Mouse (Mus musculus) forebrain, embryonic 10.5 days (tissue): ENCODE data around the gene Ifnk. TPM values are rescaled to one million over a fixed set of nuclear protein-coding genes. Genes with fewer than 3 reads are reported as not detected.

Experiments used
- DNase-seq: peaks from one replicate; pipeline ENCODE4 v3.0.0-alpha.2; 2017; ENCODE audit warnings: low spot score; ENCODE audit errors: extremely low spot score
- H3K27ac ChIP-seq: fragments of 300-500 bp; sonication (generic); 2 replicates; pipeline ENCODE4 v1.5.1; 2016; ENCODE audit warnings: mild to moderate bottlenecking
- H3K27me3 ChIP-seq: fragments of 300-500 bp; sonication (generic); 2 replicates; pipeline ENCODE4 v1.6.1; 2016; ENCODE audit warnings: mild to moderate bottlenecking; ENCODE audit not compliant: poor library complexity, severe bottlenecking
- H3K36me3 ChIP-seq: fragments of 300-500 bp; sonication (generic); replicated peaks from 2 replicates; pipeline ENCODE4 v1.6.1; 2016; ENCODE audit warnings: mild to moderate bottlenecking, moderate library complexity
- H3K4me1 ChIP-seq: fragments of 300-500 bp; sonication (generic); 2 replicates; pipeline ENCODE4 v1.6.1; 2016
- H3K4me3 ChIP-seq: fragments of 300-500 bp; sonication (generic); 2 replicates; pipeline ENCODE4 v1.5.1; 2016; ENCODE audit warnings: mild to moderate bottlenecking, moderate library complexity
- H3K9me3 ChIP-seq: fragments of 300-500 bp; sonication (generic); 2 replicates; pipeline ENCODE4 v1.6.1; 2016; ENCODE audit warnings: mild to moderate bottlenecking, moderate library complexity
- WGBS: fragments of 180-500 bp; shearing (Covaris S2); methylation state at CpG from one replicate; pipeline ENCODE4 v1.1.7; 2016; 5-methylcytosine and 5-hydroxymethylcytosine counted together
- polyA plus RNA-seq: library from polyadenylated mRNA; unstranded; fragments of >200 nt; fragmentation: Nextera tagmentation; extraction: Ambion mirVana; gene quantifications from 2 replicates; pipeline ENCODE4 v1.2.1, GENCODE M21; 2016

The Ifnk gene
- polyA plus RNA-seq, 1 experiment from 2014 or later = 0.67 TPM

- Histone ChIP-seq H3K4me1 (peaks cover 93% of the 10 kb centered on the region), H3K27ac (peak overlapping the region; percentile 80), H3K9me3 (no peaks in the 10 kb centered on the region), H3K27me3 (peaks cover 12% of the 10 kb centered on the region), H3K4me3 (peak overlapping the region; percentile 26; the same call in 1 of the 2 replicates), H3K36me3 (no peaks in the 10 kb centered on the region)
- no peak for DNase-seq
- 87% methylated on average over 11 of the region's 11 CpGs for WGBS
These were observed 27.8 kb upstream of the Ifnk start for GRCm38 (mm10) chr4:35124027-35124426.

DNA sequence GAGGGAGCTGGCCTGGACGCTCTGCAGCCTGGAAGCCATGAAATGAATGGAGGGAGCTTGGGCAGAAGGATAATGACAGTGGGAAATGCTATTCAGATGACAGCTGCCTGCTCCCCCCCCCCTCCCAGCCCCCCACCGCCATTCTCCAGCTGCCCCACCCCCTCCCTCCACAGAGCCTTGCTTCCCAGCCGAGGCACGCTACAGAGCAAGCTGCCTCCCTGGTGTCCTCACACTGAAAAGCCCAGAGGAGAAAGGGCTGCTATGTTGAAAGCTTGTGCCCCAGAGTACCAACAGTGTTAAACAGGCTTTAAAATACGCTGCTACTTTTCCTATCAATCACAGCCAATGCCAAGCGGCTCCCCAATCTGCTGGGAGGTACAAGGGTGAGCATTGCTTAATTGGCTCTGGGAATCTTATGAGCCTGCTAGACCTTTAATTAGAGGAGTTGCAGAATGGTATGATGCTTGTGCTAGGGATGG, 26.5 kb upstream of the Ifnk start:
- Histone ChIP-seq H3K4me3 (peak overlapping the region; percentile 26), H3K27me3 (peaks cover 7% of the 10 kb centered on the region; the same call in 1 of the 2 replicates), H3K9me3 (no peaks in the 10 kb centered on the region), H3K36me3 (no peaks in the 10 kb centered on the region), H3K27ac (peak overlapping the region; percentile 80), H3K4me1 (peaks cover 84% of the 10 kb centered on the region)
- 1% methylated on average over 6 of the region's 6 CpGs for WGBS
- DNase-seq = peak; percentile 77

- Histone ChIP-seq H3K27me3 (peaks cover 4% of the 10 kb centered on the region; the same call in 1 of the 2 replicates), H3K36me3 (peaks cover 1% of the 10 kb centered on the region; the same call in 1 of the 2 replicates), H3K27ac (peak overlapping the region; percentile 80; the same call in 1 of the 2 replicates), H3K4me1 (peaks cover 70% of the 10 kb centered on the region), H3K9me3 (0 out of 2 replicates have a peak, but pooled peaks cover 6% of the 10 kb centered on the region), H3K4me3 (no peak overlapping the region)
- 58% methylated on average over 9 of the region's 9 CpGs for WGBS
- DNase-seq = no peak
These were observed 25.1 kb upstream of the Ifnk start for GRCm38 (mm10) chr4:35126776-35127175.

DNA sequence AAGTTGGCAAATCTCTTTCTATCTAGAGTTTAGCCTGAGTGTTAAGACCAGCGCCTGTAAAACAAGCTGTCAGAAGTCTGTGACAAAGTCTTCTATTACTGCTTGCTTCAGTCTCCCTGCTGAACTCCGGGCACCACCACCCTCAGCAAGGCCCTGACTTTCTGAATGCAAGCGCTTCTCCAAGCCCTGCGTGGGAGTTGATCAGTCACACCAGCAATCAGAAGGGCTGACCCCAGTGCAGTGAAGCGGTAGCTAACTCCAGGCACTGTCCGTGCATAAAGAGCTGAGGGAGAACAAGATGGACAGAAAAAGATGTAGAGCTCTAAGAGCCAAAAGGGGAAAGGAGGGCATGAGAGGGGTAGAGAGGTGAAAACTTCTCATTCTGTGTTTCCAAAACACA, 24.1 kb upstream of the Ifnk start:
- peaks cover 5% of the 10 kb centered on the region; the same call in 1 of the 2 replicates for H3K36me3 ChIP-seq
- H3K27me3 ChIP-seq = no peaks in the 10 kb centered on the region
- DNase-seq = no peak
- peak overlapping the region; percentile 62; the same call in 1 of the 2 replicates for H3K27ac ChIP-seq
- peaks cover 60% of the 10 kb centered on the region for H3K4me1 ChIP-seq
- H3K9me3 ChIP-seq = 0 out of 2 replicates have a peak, but pooled peaks cover 10% of the 10 kb centered on the region
- no peak overlapping the region for H3K4me3 ChIP-seq
- 67% methylated on average over 6 of the region's 6 CpGs for WGBS

GRCm38 (mm10) chr4:35130411-35130948, 21.4 kb upstream of the Ifnk start:
- Histone ChIP-seq H3K36me3 (peaks cover 7% of the 10 kb centered on the region; the same call in 1 of the 2 replicates), H3K9me3 (0 out of 2 replicates have a peak, but pooled peaks cover 10% of the 10 kb centered on the region), H3K4me1 (peaks cover 36% of the 10 kb centered on the region), H3K27ac (no peak overlapping the region), H3K4me3 (no peak overlapping the region), H3K27me3 (no peaks in the 10 kb centered on the region)
- 85% methylated on average over 6 of the region's 6 CpGs for WGBS
- DNase-seq = no peak

GRCm38 (mm10) chr4:35131592-35131991, 20.3 kb upstream of the Ifnk start:
- Histone ChIP-seq H3K27ac (no peak overlapping the region), H3K4me1 (peaks cover 36% of the 10 kb centered on the region), H3K27me3 (no peaks in the 10 kb centered on the region), H3K9me3 (0 out of 2 replicates have a peak, but pooled peaks cover 10% of the 10 kb centered on the region), H3K36me3 (peaks cover 7% of the 10 kb centered on the region; the same call in 1 of the 2 replicates), H3K4me3 (no peak overlapping the region)
- 76% methylated on average over 4 of the region's 4 CpGs for WGBS
- no peak for DNase-seq

DNA sequence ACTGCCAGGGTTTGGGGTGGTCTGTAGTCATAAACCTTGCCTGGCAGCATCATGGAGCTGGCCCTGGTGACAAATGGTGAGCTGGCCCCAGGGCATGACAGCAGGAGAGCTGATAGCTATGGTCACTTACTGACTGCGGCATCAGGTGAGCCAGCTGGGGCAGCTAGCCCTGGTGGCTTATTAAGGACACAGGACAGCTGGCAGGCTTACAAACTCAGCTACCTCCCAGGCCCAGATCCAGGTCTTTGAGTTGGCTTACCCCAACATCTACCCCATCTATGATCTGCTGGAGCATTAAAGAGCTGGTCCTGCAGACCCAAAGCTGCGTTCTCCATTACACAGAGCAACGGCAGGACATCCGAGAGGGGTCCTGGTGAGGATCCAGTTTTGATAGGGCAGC, 18.4 kb upstream of the Ifnk start:
- DNase-seq = no peak
- 0 out of 2 replicates have a peak, but pooled peaks cover 10% of the 10 kb centered on the region for H3K9me3 ChIP-seq
- WGBS = 94% methylated on average over 4 of the region's 4 CpGs
- peaks cover 25% of the 10 kb centered on the region for H3K4me1 ChIP-seq
- H3K27ac ChIP-seq = no peak overlapping the region
- no peaks in the 10 kb centered on the region for H3K27me3 ChIP-seq
- H3K36me3 ChIP-seq = peaks cover 7% of the 10 kb centered on the region; the same call in 1 of the 2 replicates
- H3K4me3 ChIP-seq = no peak overlapping the region

- Histone ChIP-seq H3K27ac (no peak overlapping the region), H3K27me3 (no peaks in the 10 kb centered on the region), H3K4me3 (no peak overlapping the region), H3K36me3 (peaks cover 7% of the 10 kb centered on the region; the same call in 1 of the 2 replicates), H3K4me1 (peaks cover 22% of the 10 kb centered on the region), H3K9me3 (0 out of 2 replicates have a peak, but pooled peaks cover 10% of the 10 kb centered on the region)
- no peak for DNase-seq
- WGBS = 86% methylated on average over 15 of the region's 15 CpGs
These were observed 16.8 kb upstream of the Ifnk start for GRCm38 (mm10) chr4:35134846-35135611.

DNA sequence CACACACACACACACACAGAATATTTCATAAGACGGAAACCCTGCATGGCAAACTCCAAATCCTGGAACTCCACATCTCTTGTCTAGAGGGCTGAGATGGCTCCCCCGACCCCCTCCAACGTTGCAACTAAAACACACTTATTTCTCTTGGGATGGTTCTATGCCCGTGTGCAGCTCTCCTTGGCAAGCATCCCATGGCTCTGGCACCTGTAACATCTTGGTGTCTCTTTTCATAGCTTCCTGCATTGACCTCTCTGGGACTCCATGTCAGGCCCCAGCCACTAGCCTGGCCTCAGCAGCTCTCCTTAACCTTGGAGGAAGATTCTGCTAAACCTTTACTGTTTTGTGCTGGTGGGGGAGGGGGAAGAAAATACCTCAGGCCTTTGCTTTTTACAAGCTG, 16.1 kb upstream of the Ifnk start:
- H3K4me1 ChIP-seq = peaks cover 22% of the 10 kb centered on the region
- 0 out of 2 replicates have a peak, but pooled peaks cover 10% of the 10 kb centered on the region for H3K9me3 ChIP-seq
- peak overlapping the region; percentile 27 for H3K27ac ChIP-seq
- H3K27me3 ChIP-seq = no peaks in the 10 kb centered on the region
- peaks cover 7% of the 10 kb centered on the region; the same call in 1 of the 2 replicates for H3K36me3 ChIP-seq
- no peak overlapping the region for H3K4me3 ChIP-seq
- no peak for DNase-seq
- WGBS = 80% methylated on average over 4 of the region's 4 CpGs

DNA sequence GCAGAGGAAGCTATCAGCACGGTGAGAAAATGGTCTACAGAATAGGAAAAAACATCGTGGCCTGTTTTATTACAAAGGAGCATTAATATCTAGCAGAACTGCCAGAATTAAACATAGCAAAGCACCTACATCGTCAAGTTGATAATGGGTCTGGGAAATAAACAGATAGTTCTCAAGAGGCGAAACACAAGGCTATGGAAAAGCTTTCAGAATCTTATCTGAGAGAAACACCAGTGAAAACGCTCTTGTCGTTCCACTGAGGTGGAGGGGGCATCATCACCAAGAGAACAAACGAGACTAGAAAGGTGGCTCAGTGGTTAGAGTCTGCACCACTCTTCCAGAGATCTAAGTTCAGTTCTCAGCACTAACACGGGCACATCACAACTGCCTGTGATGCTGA, 14.9 kb upstream of the Ifnk start:
- peaks cover 22% of the 10 kb centered on the region for H3K4me1 ChIP-seq
- H3K9me3 ChIP-seq = 0 out of 2 replicates have a peak, but pooled peaks cover 2% of the 10 kb centered on the region
- peaks cover 4% of the 10 kb centered on the region; the same call in 1 of the 2 replicates for H3K36me3 ChIP-seq
- no peak for DNase-seq
- no peak overlapping the region for H3K27ac ChIP-seq
- no peaks in the 10 kb centered on the region for H3K27me3 ChIP-seq
- WGBS = 89% methylated on average over 8 of the region's 8 CpGs
- no peak overlapping the region for H3K4me3 ChIP-seq

DNA sequence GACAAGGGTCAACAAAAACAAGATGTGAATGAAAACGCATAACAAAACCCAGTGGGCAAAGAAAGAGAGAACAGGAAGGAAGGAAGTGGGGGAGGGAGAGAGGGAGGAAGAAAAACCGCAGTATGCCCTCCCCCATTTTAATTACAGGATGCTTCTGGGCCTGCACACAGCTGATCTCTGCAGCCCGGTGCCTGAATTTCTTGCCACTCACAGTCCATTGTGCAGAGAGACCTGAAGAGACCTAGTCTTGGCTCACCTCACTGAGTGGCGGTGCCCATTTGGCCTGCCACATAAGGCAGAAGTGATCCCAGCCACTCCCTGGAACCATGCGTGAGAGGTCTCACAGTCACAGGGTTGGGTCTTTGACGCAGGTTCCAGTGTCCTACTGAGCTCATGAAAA, 13.8 kb upstream of the Ifnk start:
- Histone ChIP-seq H3K4me3 (no peak overlapping the region), H3K9me3 (no peaks in the 10 kb centered on the region), H3K27ac (peak overlapping the region; percentile 35; the same call in 1 of the 2 replicates), H3K27me3 (no peaks in the 10 kb centered on the region), H3K36me3 (0 out of 2 replicates have a peak, but pooled peaks cover 2% of the 10 kb centered on the region), H3K4me1 (peaks cover 22% of the 10 kb centered on the region)
- no peak for DNase-seq
- 46% methylated on average over 6 of the region's 6 CpGs for WGBS

DNA sequence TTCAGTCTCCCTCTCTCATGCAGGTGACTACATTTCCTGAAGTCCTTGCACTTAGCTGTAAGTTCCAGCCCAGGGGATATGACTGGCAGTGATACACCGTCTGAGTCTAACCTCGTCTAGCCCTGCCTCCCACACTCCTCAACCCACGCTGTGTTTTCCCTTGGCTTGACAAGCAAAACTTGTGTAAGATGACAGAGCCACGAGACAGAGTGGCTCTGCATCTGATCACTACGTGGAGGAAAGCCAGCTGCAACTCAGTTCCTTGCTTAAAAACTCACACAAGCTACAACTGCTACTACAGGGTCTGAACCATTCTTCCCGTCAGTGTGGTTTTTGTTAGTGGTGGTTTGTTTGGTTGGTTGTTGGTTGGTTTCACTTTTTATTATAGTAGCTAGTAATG, 11.5 kb upstream of the Ifnk start:
- no peak overlapping the region for H3K27ac ChIP-seq
- H3K9me3 ChIP-seq = no peaks in the 10 kb centered on the region
- H3K36me3 ChIP-seq = no peaks in the 10 kb centered on the region
- 92% methylated on average over 6 of the region's 6 CpGs for WGBS
- no peaks in the 10 kb centered on the region for H3K27me3 ChIP-seq
- DNase-seq = no peak
- H3K4me3 ChIP-seq = no peak overlapping the region
- H3K4me1 ChIP-seq = peaks cover 19% of the 10 kb centered on the region
